Mouse (Mus musculus) c-Kit-positive CD71-negative TER-119-negative erythroid progenitor cells, embryonic 14.5 days (primary cell): ENCODE results near the gene Zfyve9.

ENCODE experiments used
- DNase-seq: peaks from one replicate; pipeline ENCODE4 v3.0.0-alpha.2; 2013; ENCODE audit warnings: low read depth

Zfyve9 gene

GRCm38 (mm10) chr4:108780057-108780863 is at the start of gene Zfyve9:
TSS of gene Zfyve9 (minus strand) at chr4:108780798.
- no peak for DNase-seq

DNA sequence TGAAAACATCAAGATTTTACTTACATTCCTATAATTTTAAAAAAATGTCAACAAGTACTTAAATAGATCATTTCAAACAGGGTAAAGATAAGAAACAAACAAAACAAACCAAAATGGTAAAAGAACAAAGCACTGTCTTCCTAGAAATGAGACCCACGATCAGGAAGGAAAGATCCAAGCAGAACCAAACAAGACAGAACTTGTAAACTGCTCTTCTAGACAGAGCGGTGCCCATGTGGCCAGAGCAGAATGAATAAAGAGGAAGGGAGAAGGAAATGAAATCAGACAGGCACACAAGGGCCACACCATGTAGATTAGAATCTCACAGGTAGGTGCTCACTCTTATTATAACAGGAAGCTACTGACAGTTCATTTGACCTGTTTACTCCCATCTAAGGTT is 46.0 kb upstream of the Zfyve9 start:
- no peak for DNase-seq

DNA sequence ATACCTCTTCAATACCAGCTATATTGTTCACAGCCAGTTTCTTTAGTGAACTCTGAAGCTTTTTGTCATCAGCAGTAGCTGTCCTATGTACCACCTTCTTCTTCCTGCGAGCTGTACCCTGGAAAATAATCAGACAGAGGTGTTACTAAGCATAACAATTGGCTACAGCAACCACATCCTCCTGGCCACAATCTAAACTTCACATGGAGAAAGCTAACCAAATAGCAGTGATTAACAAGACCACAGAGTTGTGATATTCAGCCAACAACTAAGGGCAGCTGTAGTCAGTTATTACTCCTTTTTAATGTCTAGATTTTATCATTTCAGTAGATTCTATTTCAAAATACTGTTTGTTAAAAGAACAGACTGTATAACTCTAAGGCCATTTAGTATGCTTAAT is 45.5 kb upstream of the Zfyve9 start:
- DNase-seq = no peak

DNA sequence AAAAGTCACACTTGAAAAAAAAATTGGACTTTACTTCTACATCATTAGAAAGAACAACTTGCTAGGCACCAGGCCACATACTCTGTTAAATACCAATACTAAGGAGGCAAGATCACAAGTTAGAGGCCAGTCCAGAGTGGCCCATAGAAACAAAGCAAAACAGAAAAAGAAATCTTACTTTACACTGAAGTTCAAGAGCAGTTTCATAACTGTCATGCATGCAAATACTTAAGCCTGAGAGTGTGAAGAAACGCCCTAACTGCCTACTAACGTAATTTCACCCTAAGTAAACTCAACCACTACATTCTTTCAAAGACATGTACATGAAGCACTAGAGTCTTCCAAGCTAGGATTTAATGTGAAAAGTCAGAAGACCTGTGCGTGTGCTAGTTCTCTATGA is 45.1 kb upstream of the Zfyve9 start:
- no peak for DNase-seq

DNA sequence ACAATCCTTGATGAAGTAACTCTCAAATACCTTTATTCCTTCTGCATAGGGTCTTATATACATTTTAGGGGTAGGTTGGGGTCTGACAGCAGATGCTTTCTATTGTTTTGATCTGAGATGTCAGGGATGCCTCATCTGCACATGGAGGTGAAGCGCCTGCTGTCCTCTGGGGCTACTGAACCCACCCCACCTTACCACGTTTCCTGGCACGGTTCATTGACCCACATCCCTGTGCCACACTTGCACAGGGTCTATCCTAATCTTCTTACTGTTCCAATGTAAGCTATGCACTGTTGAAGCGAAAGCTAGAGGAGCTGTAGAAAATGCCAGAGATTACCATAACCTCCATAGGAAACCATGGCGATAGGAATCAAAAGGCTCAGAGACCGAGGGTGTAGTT is 31.0 kb upstream of the Zfyve9 start:
- DNase-seq = no peak

DNA sequence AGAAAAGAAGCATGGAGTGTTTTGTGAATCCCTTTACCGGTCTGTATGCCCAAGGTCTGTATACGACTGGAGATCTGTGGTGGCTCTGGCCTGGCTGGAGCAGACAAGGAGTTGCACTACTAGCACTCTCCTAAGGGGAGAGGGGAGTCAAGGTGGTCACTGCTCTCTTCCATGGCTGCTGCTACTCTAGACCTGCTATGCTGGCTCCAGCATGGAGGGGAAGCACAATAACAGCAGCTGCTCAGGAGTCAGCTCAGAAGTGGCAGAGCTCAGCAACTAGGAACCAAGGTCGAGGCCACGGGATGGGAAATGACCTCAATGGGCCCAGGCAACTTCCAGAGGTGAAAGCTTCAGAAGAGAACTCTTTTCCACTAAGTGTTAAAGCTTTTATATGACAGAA is 30.5 kb upstream of the Zfyve9 start:
- DNase-seq = no peak

- no peak for DNase-seq
Measured at GRCm38 (mm10) chr4:108803535-108803934, 22.9 kb upstream of the Zfyve9 start.

DNA sequence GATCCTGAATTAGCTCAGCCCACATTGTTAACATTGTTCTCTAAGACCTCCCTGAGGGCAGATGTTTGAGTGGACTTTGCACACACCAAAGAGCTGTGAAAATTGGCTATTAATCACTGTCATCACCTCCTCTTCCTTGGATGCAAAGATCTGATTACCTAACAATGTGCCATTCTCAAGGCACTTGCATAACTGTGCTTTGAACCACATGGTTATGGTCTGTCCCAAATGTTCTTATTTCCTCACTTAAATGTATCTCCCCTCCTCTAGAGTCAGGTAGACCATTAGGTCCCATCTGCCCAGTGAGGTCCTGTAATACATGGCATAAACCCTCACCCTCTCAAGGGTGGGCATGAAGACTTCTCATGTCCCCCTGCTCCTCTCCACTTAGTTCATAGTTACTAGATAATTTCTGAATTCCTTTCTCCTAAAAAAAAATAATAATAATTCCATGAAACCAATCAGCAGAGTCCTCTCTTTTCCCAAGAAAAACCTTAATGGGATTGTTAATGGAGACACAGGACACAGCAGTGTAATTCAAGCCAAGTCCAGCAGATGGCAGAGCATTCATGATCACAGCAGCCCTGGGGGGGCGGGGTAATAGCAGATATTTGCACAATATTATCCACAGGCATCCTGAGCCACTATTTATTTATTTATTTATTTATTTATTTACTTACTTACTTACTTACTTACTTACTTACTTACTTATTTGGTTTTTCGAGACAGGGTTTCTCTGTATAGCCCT is 17.7 kb upstream of the Zfyve9 start:
- DNase-seq = no peak

GRCm38 (mm10) chr4:108796701-108797100 is 16.1 kb upstream of the Zfyve9 start:
- DNase-seq = no peak

- DNase-seq = no peak
Measured at GRCm38 (mm10) chr4:108793941-108794340, 13.3 kb upstream of the Zfyve9 start.

GRCm38 (mm10) chr4:108790507-108790906 is 9.9 kb upstream of the Zfyve9 start:
- no peak for DNase-seq

DNA sequence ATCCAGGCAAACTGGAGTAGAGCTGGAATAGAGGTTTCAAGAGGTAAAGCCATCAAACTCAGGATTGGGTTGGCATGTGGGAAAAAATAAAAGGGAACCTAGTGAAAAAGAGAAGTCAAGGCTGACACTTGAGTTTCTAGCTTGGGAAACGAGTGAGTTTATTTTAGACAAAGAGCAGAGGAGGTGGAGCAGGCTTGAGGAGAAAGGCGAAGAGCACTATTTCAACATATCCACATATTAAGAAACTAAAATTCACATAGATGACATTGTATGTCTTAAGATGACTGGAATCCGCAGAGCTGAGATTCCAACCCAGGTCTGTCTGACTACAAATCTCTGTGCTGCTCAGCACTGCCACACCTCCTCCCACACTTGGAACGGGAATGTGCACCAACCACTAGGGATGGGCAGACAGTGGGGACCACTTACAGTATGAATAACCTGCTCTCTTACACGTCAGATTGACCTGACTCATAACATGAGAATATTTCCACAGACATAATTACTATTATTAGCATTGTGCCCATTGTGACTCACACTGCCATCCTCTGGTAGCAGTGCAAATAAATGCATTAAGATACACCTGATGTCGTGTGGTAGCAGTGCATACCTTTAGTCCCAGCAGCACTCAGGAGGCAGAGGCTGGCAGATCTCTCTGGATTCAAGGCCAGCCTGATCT is 8.8 kb upstream of the Zfyve9 start:
- DNase-seq = no peak

GRCm38 (mm10) chr4:108782421-108783085 is 2.0 kb upstream of the Zfyve9 start:
- no peak for DNase-seq

DNA sequence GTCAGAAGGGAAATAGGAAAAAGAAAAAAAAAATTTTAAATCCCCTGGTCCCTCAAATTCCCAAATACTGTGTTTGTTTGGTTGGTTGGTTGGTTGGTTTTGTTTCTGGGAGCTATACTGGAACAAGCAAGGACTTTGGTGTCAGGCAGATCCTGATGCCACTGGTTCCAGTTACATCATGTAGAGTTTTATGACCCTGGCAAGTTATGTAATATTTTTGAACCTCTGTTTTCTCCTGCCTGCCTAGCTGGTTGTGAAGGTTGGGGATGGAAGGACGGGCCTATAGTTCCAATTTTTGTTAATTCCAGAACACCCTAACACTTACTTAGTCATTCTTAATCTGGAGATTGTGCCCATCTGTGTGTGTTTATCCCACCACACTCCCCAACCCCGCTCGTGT is 998 bp upstream of the Zfyve9 start:
- no peak for DNase-seq

DNA sequence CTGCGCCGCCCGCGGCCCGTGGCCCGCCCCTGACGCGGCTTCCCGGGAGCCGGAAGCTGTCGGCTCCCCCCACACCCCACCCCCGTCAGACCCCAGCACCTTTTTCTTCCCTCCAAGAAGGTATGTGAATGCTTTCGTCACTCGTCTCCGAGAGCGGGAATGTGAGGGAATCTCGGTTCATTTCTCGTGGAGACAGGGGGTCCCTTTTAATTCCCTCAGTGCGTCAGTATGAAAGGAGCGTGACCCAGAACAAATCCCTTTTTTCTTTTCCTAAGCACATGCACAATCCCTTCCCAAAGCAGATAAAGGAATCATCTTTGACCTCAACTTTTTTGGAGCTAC is 237 bp upstream of the Zfyve9 start:
- DNase-seq = no peak

- DNase-seq = no peak
Measured at GRCm38 (mm10) chr4:108779763-108780056, 888 bp downstream of the Zfyve9 start.

DNA sequence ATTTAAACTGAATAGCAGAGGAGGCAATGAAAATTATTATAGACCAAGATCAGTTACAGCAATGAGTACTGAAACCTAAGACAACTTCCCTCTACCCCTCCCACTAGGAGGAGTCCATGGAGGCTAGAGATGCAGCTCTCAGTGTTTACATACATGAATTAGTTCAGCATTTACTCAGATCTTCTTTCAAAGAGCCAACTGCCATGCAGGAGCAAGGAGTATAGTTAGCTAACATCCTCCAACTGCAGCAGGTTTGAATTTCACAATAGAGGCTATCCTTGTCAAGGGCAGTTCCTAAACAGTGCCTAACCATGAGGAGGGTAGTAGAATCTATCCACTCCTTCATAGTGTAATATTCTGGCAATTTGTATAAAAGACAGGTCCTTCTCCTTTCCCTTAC is 12.1 kb downstream of the Zfyve9 start:
- no peak for DNase-seq

DNA sequence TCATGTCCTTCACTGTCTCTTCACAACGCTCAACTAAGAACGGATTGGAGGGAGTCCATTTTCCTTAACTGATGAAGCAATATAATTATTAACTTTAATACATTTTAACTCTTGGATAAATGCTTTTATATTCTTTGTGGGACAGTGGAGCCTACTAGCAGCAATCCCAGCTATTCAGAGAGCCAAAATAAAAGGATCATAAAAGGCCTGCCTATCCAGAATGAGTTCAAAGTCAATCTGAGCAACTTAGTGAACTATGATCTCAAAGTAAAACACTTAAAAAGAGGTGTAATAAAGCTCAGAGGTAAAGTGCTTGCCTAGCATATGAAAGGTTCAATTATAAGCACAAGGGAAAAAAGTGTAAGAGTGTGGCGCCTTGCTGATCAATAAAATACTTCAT is 21.0 kb downstream of the Zfyve9 start:
- no peak for DNase-seq

- DNase-seq = no peak
Measured at GRCm38 (mm10) chr4:108746160-108746873, 34.3 kb downstream of the Zfyve9 start.

GRCm38 (mm10) chr4:108731582-108731981 is 49.0 kb downstream of the Zfyve9 start:
- DNase-seq = no peak

DNA sequence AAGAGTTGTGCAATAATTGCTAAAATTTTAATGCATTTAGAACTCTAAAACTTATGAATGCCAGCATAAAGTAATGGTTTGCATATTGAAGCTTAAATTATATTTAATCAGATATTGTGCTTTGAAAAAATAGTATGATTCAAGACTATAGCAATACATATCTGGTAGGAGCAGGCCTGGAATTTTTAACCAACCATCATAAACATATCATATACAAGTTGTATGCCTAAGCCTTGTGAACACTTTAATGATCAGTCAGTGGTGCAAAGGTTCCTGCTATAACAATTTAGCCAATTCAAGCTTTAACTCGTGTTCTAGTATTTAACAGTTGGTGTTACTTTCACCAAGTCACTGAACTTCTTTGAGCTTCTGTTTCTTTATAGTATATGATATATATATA is 50.1 kb downstream of the Zfyve9 start:
- no peak for DNase-seq

DNA sequence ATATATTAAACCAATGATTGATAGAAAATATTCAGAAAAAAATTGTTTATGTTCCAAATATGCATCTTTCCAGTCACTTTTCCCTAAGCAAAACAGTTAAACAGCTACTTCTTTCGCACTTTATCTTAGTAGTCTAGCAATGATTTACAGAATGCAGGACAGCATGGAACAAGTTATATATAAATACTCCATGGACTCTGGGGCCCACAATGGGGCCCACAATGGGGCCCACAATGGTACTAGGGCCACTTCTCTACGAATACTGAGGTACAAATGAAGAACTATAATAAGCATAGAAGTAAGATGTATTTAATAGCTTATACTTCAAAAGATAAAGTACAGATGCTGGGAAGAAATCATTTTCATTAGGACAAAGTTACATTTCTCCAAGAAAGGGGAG is 56.5 kb downstream of the Zfyve9 start:
- no peak for DNase-seq
